In the genomic region with DNA sequence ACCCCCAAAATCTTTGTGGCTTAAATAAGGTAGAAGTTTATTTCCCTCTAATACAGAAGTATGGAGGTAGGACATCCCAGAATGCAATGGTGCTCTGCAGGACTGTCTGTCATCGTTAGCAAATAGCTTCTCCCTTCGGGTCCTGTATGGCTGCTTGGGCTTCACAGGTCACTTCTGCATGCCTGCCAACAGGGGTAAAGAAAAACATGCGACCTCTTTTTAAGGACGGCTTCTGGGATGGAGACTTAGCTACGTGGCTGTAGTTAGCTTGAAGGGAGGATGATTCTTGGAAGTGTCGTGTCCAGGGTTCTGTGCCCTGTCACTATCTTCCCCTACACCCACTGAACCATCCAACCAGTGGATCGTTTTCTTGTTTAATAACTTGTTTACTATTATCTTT, we compare ENCODE assay signal across 26 mouse cellular contexts. TPM values are rescaled to one million over a fixed set of nuclear protein-coding genes. Genes with fewer than 3 reads are reported as not detected.
DNase-seq lines count a peak whose midpoint lies in the region; ATAC-seq lines count a peak whose summit lies in the region.
"Had no signal": no experiment of that assay in that cellular context is flagged by ENCODE, and none has a peak within 500 bp of the region (broad histone marks: within the 10 kb centered on the region; RNA-seq: fewer than 3 reads in every experiment).

No protein-coding gene starts in this region.

- H3K9ac ChIP-seq in heart, embryonic 13.5 days: no peak overlapping the region
- H3K9ac ChIP-seq in liver, embryonic 13.5 days: peak overlapping the region; percentile 68
- no peak overlapping the region for H3K9ac ChIP-seq in liver, embryonic 11.5 days (ENCODE audit: low read depth, low read length)
- H3K9ac ChIP-seq in liver, embryonic 16.5 days (ENCODE audit: low read depth, low read length): peak overlapping the region; percentile 16; the same call in 1 of the 2 replicates
- H3K9ac ChIP-seq in midbrain, embryonic 11.5 days (ENCODE audit: low read length): no peak overlapping the region
- H3K9ac ChIP-seq: embryonic facial prominence, embryonic 13.5 days; forebrain, embryonic 12.5 days; forebrain, embryonic 15.5 days; hindbrain, embryonic 13.5 days had no signal

- H3K9me3 ChIP-seq in heart, embryonic 13.5 days: no peaks in the 10 kb centered on the region
- H3K9me3 ChIP-seq in liver, embryonic 13.5 days (replicated peaks): no peaks in the 10 kb centered on the region
- H3K9me3 ChIP-seq in liver, embryonic 11.5 days (ENCODE audit: control insufficient read depth, low read length): no peaks in the 10 kb centered on the region
- no peaks in the 10 kb centered on the region for H3K9me3 ChIP-seq in liver, embryonic 16.5 days (replicated peaks; ENCODE audit: control insufficient read depth, low read length)
- no peaks in the 10 kb centered on the region for H3K9me3 ChIP-seq in midbrain, embryonic 11.5 days (ENCODE audit: control insufficient read depth, low read length)
- H3K9me3 ChIP-seq: embryonic facial prominence, embryonic 10.5 days; embryonic facial prominence, embryonic 13.5 days; forebrain, embryonic 12.5 days; forebrain, embryonic 15.5 days; hindbrain, embryonic 10.5 days; hindbrain, embryonic 13.5 days had no signal

- peak overlapping the region; percentile 33; the same call in 1 of the 2 replicates for H3K4me2 ChIP-seq in heart, embryonic 13.5 days
- no peak overlapping the region; the same call in 1 of the 2 replicates for H3K4me2 ChIP-seq in liver, embryonic 13.5 days
- H3K4me2 ChIP-seq in liver, embryonic 11.5 days: no peak overlapping the region
- no peak overlapping the region for H3K4me2 ChIP-seq in liver, embryonic 16.5 days (ENCODE audit: low read depth, low read length)
- H3K4me2 ChIP-seq in midbrain, embryonic 11.5 days: no peak overlapping the region
- H3K4me2 ChIP-seq: embryonic facial prominence, embryonic 13.5 days; forebrain, embryonic 12.5 days; forebrain, embryonic 15.5 days; hindbrain, embryonic 13.5 days had no signal

- H3K4me3 ChIP-seq in heart, embryonic 13.5 days: no peak overlapping the region
- H3K4me3 ChIP-seq in liver, embryonic 13.5 days (replicated peaks): no peak overlapping the region
- no peak overlapping the region for H3K4me3 ChIP-seq in liver, embryonic 11.5 days (ENCODE audit: low read depth, low read length)
- no peak overlapping the region for H3K4me3 ChIP-seq in liver, embryonic 16.5 days (ENCODE audit: low read depth, low read length)
- no peak overlapping the region for H3K4me3 ChIP-seq in midbrain, embryonic 11.5 days (ENCODE audit: low read depth, low read length)
- H3K4me3 ChIP-seq: embryonic facial prominence, embryonic 10.5 days; embryonic facial prominence, embryonic 13.5 days; erythroblast, embryonic 14.5 days; forebrain, embryonic 12.5 days; forebrain, embryonic 15.5 days; heart, adult 2 months; hindbrain, embryonic 10.5 days; hindbrain, embryonic 13.5 days had no signal

- H3K36me3 ChIP-seq in heart, embryonic 13.5 days: no peaks in the 10 kb centered on the region
- no peaks in the 10 kb centered on the region for H3K36me3 ChIP-seq in liver, embryonic 13.5 days
- no peaks in the 10 kb centered on the region for H3K36me3 ChIP-seq in liver, embryonic 11.5 days (ENCODE audit: control insufficient read depth, insufficient read depth, low read length)
- H3K36me3 ChIP-seq in liver, embryonic 16.5 days (ENCODE audit: control insufficient read depth, insufficient read depth): no peaks in the 10 kb centered on the region
- no peaks in the 10 kb centered on the region for H3K36me3 ChIP-seq in midbrain, embryonic 11.5 days (ENCODE audit: control insufficient read depth, insufficient read depth, low read length)
- H3K36me3 ChIP-seq: embryonic facial prominence, embryonic 10.5 days; embryonic facial prominence, embryonic 13.5 days; forebrain, embryonic 12.5 days; forebrain, embryonic 15.5 days; hindbrain, embryonic 10.5 days; hindbrain, embryonic 13.5 days had no signal

- no peak for ATAC-seq in heart, embryonic 13.5 days (ENCODE audit: extremely low read depth, insufficient number of reproducible peaks, low FRiP score, low TSS enrichment)
- no peak for ATAC-seq in liver, embryonic 13.5 days (ENCODE audit: low read depth)
- no peak for ATAC-seq in liver, embryonic 11.5 days (replicated peaks; ENCODE audit: low FRiP score)
- no peak for ATAC-seq in liver, embryonic 16.5 days (ENCODE audit: low read depth)
- no peak for ATAC-seq in midbrain, embryonic 11.5 days (ENCODE audit: low FRiP score)
- ATAC-seq: CD4-positive, CD25-positive, alpha-beta regulatory T cell, adult 4 months; forebrain, embryonic 15.5 days; hindbrain, embryonic 16.5 days had no signal

- WGBS in heart, embryonic 13.5 days: 42% methylated on average over 7 of the region's 7 CpGs
- WGBS in liver, embryonic 13.5 days (ENCODE audit: insufficient replicate concordance): 54% methylated on average over 7 of the region's 7 CpGs
- WGBS in liver, embryonic 11.5 days: 49% methylated on average over 7 of the region's 7 CpGs
- 55% methylated on average over 7 of the region's 7 CpGs for WGBS in liver, embryonic 16.5 days (ENCODE audit: insufficient replicate concordance)
- WGBS in midbrain, embryonic 11.5 days: 60% methylated on average over 7 of the region's 7 CpGs

- H3K4me1 ChIP-seq in heart, embryonic 13.5 days: peaks cover 10% of the 10 kb centered on the region
- H3K4me1 ChIP-seq in liver, embryonic 13.5 days (replicated peaks): peaks cover 95% of the 10 kb centered on the region
- H3K4me1 ChIP-seq in liver, embryonic 11.5 days (replicated peaks; ENCODE audit: control insufficient read depth, insufficient read depth, low read length): peaks cover 43% of the 10 kb centered on the region
- H3K4me1 ChIP-seq in liver, embryonic 16.5 days (ENCODE audit: control insufficient read depth, low read depth, low read length): peaks cover 85% of the 10 kb centered on the region
- H3K4me1 ChIP-seq in midbrain, embryonic 11.5 days (ENCODE audit: control insufficient read depth, insufficient read depth, low read length): peaks cover 3% of the 10 kb centered on the region; the same call in 1 of the 2 replicates

- H3K27me3 ChIP-seq in heart, embryonic 13.5 days (replicated peaks): peaks cover 19% of the 10 kb centered on the region
- H3K27me3 ChIP-seq in liver, embryonic 13.5 days: peaks cover 25% of the 10 kb centered on the region
- peaks cover 31% of the 10 kb centered on the region for H3K27me3 ChIP-seq in liver, embryonic 11.5 days (replicated peaks; ENCODE audit: control insufficient read depth, insufficient read depth, low read length)
- H3K27me3 ChIP-seq in liver, embryonic 16.5 days (ENCODE audit: control insufficient read depth, insufficient read depth, low read depth, low read length): no peaks in the 10 kb centered on the region
- 0 out of 2 replicates have a peak, but pooled peaks cover 2% of the 10 kb centered on the region for H3K27me3 ChIP-seq in midbrain, embryonic 11.5 days (ENCODE audit: control insufficient read depth, insufficient read depth, low read length)
- H3K27me3 ChIP-seq: forebrain, embryonic 15.5 days had no signal

- no peak overlapping the region for H3K27ac ChIP-seq in heart, embryonic 13.5 days (replicated peaks)
- H3K27ac ChIP-seq in liver, embryonic 13.5 days: peak overlapping the region; percentile 98
- no peak overlapping the region for H3K27ac ChIP-seq in liver, embryonic 11.5 days (ENCODE audit: low read depth, low read length)
- peak overlapping the region; percentile 85 for H3K27ac ChIP-seq in liver, embryonic 16.5 days (ENCODE audit: low read length)
- H3K27ac ChIP-seq in midbrain, embryonic 11.5 days (ENCODE audit: low read depth, low read length): no peak overlapping the region
- H3K27ac ChIP-seq: embryonic facial prominence, embryonic 10.5 days; embryonic facial prominence, embryonic 13.5 days; forebrain, embryonic 12.5 days; forebrain, embryonic 15.5 days; heart, adult 2 months; hindbrain, embryonic 10.5 days; hindbrain, embryonic 13.5 days had no signal

- no peak for DNase-seq in heart, adult 18-20 months
- DNase-seq in liver, embryonic 13.5 days: no peak
- DNase-seq in liver, embryonic 11.5 days (ENCODE audit: low spot score): no peak
- no peak for DNase-seq in midbrain, embryonic 11.5 days (ENCODE audit: low spot score, missing footprints)
- DNase-seq: adrenal gland, adult 2 months; adrenal gland, postnatal 14 days; cerebellum, adult 11 months; cerebellum, adult 2 months; cerebellum, adult 9-11 months; cerebellum, postnatal 25 days; embryo, embryonic 11 days; gastrocnemius, postnatal 25 days; heart, adult 2 months; heart, postnatal 36 days had no signal

RNA-seq across cellular contexts. Expression of a gene that starts 4.3 kb away (rescaled TPM):
- 47.2 and 59.5 TPM in 2 replicates for polyA plus RNA-seq in heart, embryonic 13.5 days (2015; fragmentation: Nextera tagmentation; extraction: Ambion mirVana)
- total RNA-seq in heart, adult 18-20 months (2021): 1 to 10 TPM; 1.4 to 2.3 TPM
- polyA plus RNA-seq in liver, embryonic 13.5 days (2015; fragmentation: Nextera tagmentation; extraction: Ambion mirVana): 734 and 914 TPM in 2 replicates
- 191 and 229 TPM in 2 replicates for polyA plus RNA-seq in liver, embryonic 11.5 days (2014; fragmentation: Nextera tagmentation; extraction: Ambion mirVana)
- 1,073 and 1,144 TPM in 2 replicates for polyA plus RNA-seq in liver, embryonic 16.5 days (2015; fragmentation: Nextera tagmentation; extraction: Ambion mirVana)
- polyA plus RNA-seq in midbrain, embryonic 11.5 days (2014; fragmentation: Nextera tagmentation; extraction: Ambion mirVana): 30.6 and 31.3 TPM in 2 replicates
- polyA plus RNA-seq: C2C12; CD4-positive, CD25-positive, alpha-beta regulatory T cell, adult 4 months had no signal

RNA-seq across cellular contexts. Expression of a gene that starts 22.9 kb away (rescaled TPM):
- polyA plus RNA-seq in heart, embryonic 13.5 days (2015; fragmentation: Nextera tagmentation; extraction: Ambion mirVana): 1.1 and 1.7 TPM in 2 replicates
- under 1 TPM in 1 of 2 experiments, not detected in 1; 0.64 TPM for total RNA-seq in heart, adult 18-20 months (2021)
- 1.5 and 1.7 TPM in 2 replicates for polyA plus RNA-seq in liver, embryonic 13.5 days (2015; fragmentation: Nextera tagmentation; extraction: Ambion mirVana)
- 1.8 and 2.6 TPM in 2 replicates for polyA plus RNA-seq in liver, embryonic 11.5 days (2014; fragmentation: Nextera tagmentation; extraction: Ambion mirVana)
- polyA plus RNA-seq in liver, embryonic 16.5 days (2015; fragmentation: Nextera tagmentation; extraction: Ambion mirVana): 2.1 and 2.2 TPM in 2 replicates
- polyA plus RNA-seq in midbrain, embryonic 11.5 days (2014; fragmentation: Nextera tagmentation; extraction: Ambion mirVana): 42.0 and 43.0 TPM in 2 replicates

RNA-seq across cellular contexts. Expression of a gene that starts 37.5 kb away (rescaled TPM):
- polyA plus RNA-seq in heart, embryonic 13.5 days (2015; fragmentation: Nextera tagmentation; extraction: Ambion mirVana): 287 and 294 TPM in 2 replicates
- total RNA-seq in heart, adult 18-20 months (2021): 100 to 1,000 TPM; 187 to 194 TPM
- polyA plus RNA-seq in liver, embryonic 13.5 days (2015; fragmentation: Nextera tagmentation; extraction: Ambion mirVana): 388 and 390 TPM in 2 replicates
- polyA plus RNA-seq in liver, embryonic 11.5 days (2014; fragmentation: Nextera tagmentation; extraction: Ambion mirVana): 282 and 283 TPM in 2 replicates
- polyA plus RNA-seq in liver, embryonic 16.5 days (2015; fragmentation: Nextera tagmentation; extraction: Ambion mirVana): 454 and 500 TPM in 2 replicates
- polyA plus RNA-seq in midbrain, embryonic 11.5 days (2014; fragmentation: Nextera tagmentation; extraction: Ambion mirVana): 167 and 193 TPM in 2 replicates

RNA-seq across cellular contexts. Expression of a gene that starts 50.7 kb away (rescaled TPM):
- 51.1 and 53.1 TPM in 2 replicates for polyA plus RNA-seq in heart, embryonic 13.5 days (2015; fragmentation: Nextera tagmentation; extraction: Ambion mirVana)
- total RNA-seq in heart, adult 18-20 months (2021): 10 to 100 TPM; 49.2 to 49.9 TPM
- polyA plus RNA-seq in liver, embryonic 13.5 days (2015; fragmentation: Nextera tagmentation; extraction: Ambion mirVana): 70.0 and 81.5 TPM in 2 replicates
- 104 and 108 TPM in 2 replicates for polyA plus RNA-seq in liver, embryonic 11.5 days (2014; fragmentation: Nextera tagmentation; extraction: Ambion mirVana)
- polyA plus RNA-seq in liver, embryonic 16.5 days (2015; fragmentation: Nextera tagmentation; extraction: Ambion mirVana): 44.5 and 46.4 TPM in 2 replicates
- polyA plus RNA-seq in midbrain, embryonic 11.5 days (2014; fragmentation: Nextera tagmentation; extraction: Ambion mirVana): 84.7 and 86.1 TPM in 2 replicates

RNA-seq across cellular contexts. Expression of a gene that starts 59.8 kb away (rescaled TPM):
- polyA plus RNA-seq in heart, embryonic 13.5 days (2015; fragmentation: Nextera tagmentation; extraction: Ambion mirVana): 220 and 224 TPM in 2 replicates
- total RNA-seq in heart, adult 18-20 months (2021): 10 to 100 TPM; 82.0 to 98.0 TPM
- polyA plus RNA-seq in liver, embryonic 13.5 days (2015; fragmentation: Nextera tagmentation; extraction: Ambion mirVana): 59.5 and 63.3 TPM in 2 replicates
- polyA plus RNA-seq in liver, embryonic 11.5 days (2014; fragmentation: Nextera tagmentation; extraction: Ambion mirVana): 68.1 and 69.5 TPM in 2 replicates
- polyA plus RNA-seq in liver, embryonic 16.5 days (2015; fragmentation: Nextera tagmentation; extraction: Ambion mirVana): 103 and 118 TPM in 2 replicates
- polyA plus RNA-seq in midbrain, embryonic 11.5 days (2014; fragmentation: Nextera tagmentation; extraction: Ambion mirVana): 36.8 and 39.3 TPM in 2 replicates

Comparison
In these comparisons a context has a peak if more than half of its experiments do, and no peak if none do; other contexts are left out.
1. H3K27ac ChIP-seq: peak in liver, embryonic 13.5 days (single experiment) and liver, embryonic 16.5 days (single experiment); none in heart, embryonic 13.5 days (single experiment), liver, embryonic 11.5 days (single experiment) and midbrain, embryonic 11.5 days (single experiment).
2. H3K9ac ChIP-seq: peak in liver, embryonic 13.5 days (single experiment) and liver, embryonic 16.5 days (single experiment); none in heart, embryonic 13.5 days (single experiment), liver, embryonic 11.5 days (single experiment) and midbrain, embryonic 11.5 days (single experiment).
3. RNA of a gene that starts 22.9 kb away (polyA plus RNA-seq): 42.0 to 43.0 TPM in midbrain, embryonic 11.5 days; 1.8 to 2.6 TPM in liver, embryonic 11.5 days, 2.1 to 2.2 TPM in liver, embryonic 16.5 days, 1.5 to 1.7 TPM in liver, embryonic 13.5 days and 1.1 to 1.7 TPM in heart, embryonic 13.5 days; every median in the first group is over 10 times any median in the second.